In genomic region chr13:34132299-34132698, GRCm38 (mm10) we compare ENCODE assay signal across 9 mouse cellular contexts. TPM values are rescaled to one million over a fixed set of nuclear protein-coding genes. Genes with fewer than 3 reads are reported as not detected.
A peak's percentile ranks its signal among the peaks of the same experiment; 100 is the strongest.
DNase-seq lines count a peak whose midpoint lies in the region; ATAC-seq and TF ChIP-seq lines count a peak whose summit lies in the region.
"Had no signal": no experiment of that assay in that cellular context is flagged by ENCODE, and none has a peak within 500 bp of the region (broad histone marks: within the 10 kb centered on the region; RNA-seq: fewer than 3 reads in every experiment).

No protein-coding gene starts in this region.

- no peak overlapping the region; the same call in 1 of the 2 replicates for H3K9ac ChIP-seq in kidney, postnatal 0 days (ENCODE audit: low read depth, low read length)
- H3K9ac ChIP-seq in hindbrain, postnatal 0 days (replicated peaks; ENCODE audit: low read length): peak overlapping the region; percentile 80

- no peaks in the 10 kb centered on the region; the same call in 1 of the 2 replicates for H3K27me3 ChIP-seq in kidney, postnatal 0 days (ENCODE audit: insufficient read depth, low read length)
- no peaks in the 10 kb centered on the region for H3K27me3 ChIP-seq in hindbrain, postnatal 0 days (ENCODE audit: insufficient read depth, low read length)
- H3K27me3 ChIP-seq: Patski had no signal

- 0 out of 2 replicates have a peak, but pooled peaks cover 23% of the 10 kb centered on the region for H3K4me1 ChIP-seq in kidney, postnatal 0 days (replicated peaks; ENCODE audit: insufficient read depth, low read length)
- peaks cover 24% of the 10 kb centered on the region for H3K4me1 ChIP-seq in hindbrain, postnatal 0 days (ENCODE audit: insufficient read depth, low read length)

- 7% methylated on average over 15 of the region's 15 CpGs for WGBS in kidney, postnatal 0 days
- WGBS in hindbrain, postnatal 0 days: 2% methylated on average over 15 of the region's 15 CpGs

- H3K27ac ChIP-seq in kidney, postnatal 0 days: peak overlapping the region; percentile 58; the same call in 1 of the 2 replicates
- peak overlapping the region; percentile 99 for H3K27ac ChIP-seq in hindbrain, postnatal 0 days

- peak overlapping the region; percentile 93 for H3K4me2 ChIP-seq in kidney, postnatal 0 days (ENCODE audit: low read length)
- peak overlapping the region; percentile 94 for H3K4me2 ChIP-seq in hindbrain, postnatal 0 days (ENCODE audit: low read depth, low read length)

- no peak for DNase-seq in kidney, postnatal 0 days (ENCODE audit: low spot score)
- DNase-seq in kidney, adult 8-10 months: no peak
- peak; percentile 68 for DNase-seq in embryo, embryonic 10.5 days (ENCODE audit: low spot score)
- peak; percentile 54 for DNase-seq in hindbrain, postnatal 0 days (ENCODE audit: low spot score)
- DNase-seq in neural tube, embryonic 10.5 days (ENCODE audit: extremely low spot score, low spot score): peak; percentile 60
- DNase-seq in left cerebral cortex, postnatal 25 days (ENCODE audit: low spot score in 2 of 2): no peak
- no peak for DNase-seq in cerebellum, postnatal 36 days
- no peak for DNase-seq in left cerebral cortex, postnatal 36 days (ENCODE audit: low spot score in 2 of 2)

- intact Hi-C loops in left cerebral cortex, postnatal 25 days (cut with DNase I): loop anchor here (1.0 kb wide), 1 partner anchor 36 kb away; no protein-coding TSS in a partner anchor
- intact Hi-C loops in left cerebral cortex, postnatal 36 days (cut with DNase I): no loop called here

- no peak for TF ChIP-seq CTCF in kidney, postnatal 0 days (IDR thresholded peaks at IDR 0.05; ENCODE audit: low read depth)
- TF ChIP-seq CTCF in hindbrain, postnatal 0 days (IDR thresholded peaks at IDR 0.05; ENCODE audit: low read depth): no peak

- H3K36me3 ChIP-seq in kidney, postnatal 0 days (ENCODE audit: insufficient read depth, low read length): no peaks in the 10 kb centered on the region
- no peaks in the 10 kb centered on the region for H3K36me3 ChIP-seq in hindbrain, postnatal 0 days (ENCODE audit: insufficient read depth, low read length)

- no peaks in the 10 kb centered on the region for H3K9me3 ChIP-seq in kidney, postnatal 0 days (replicated peaks; ENCODE audit: low read length)
- H3K9me3 ChIP-seq in hindbrain, postnatal 0 days (ENCODE audit: low read length): no peaks in the 10 kb centered on the region

- no peak for ATAC-seq in kidney, postnatal 0 days (replicated peaks; ENCODE audit: low FRiP score, low read depth)
- no peak for ATAC-seq in hindbrain, postnatal 0 days
- ATAC-seq: Patski had no signal

- H3K4me3 ChIP-seq in kidney, postnatal 0 days (replicated peaks; ENCODE audit: low read depth, low read length): peak overlapping the region; percentile 11; the same call in 1 of the 2 replicates
- peak overlapping the region; percentile 70 for H3K4me3 ChIP-seq in hindbrain, postnatal 0 days (ENCODE audit: low read length)

RNA-seq across cellular contexts. Expression of gene Tubb2b, which starts 2.0 kb away (rescaled TPM):
- polyA plus RNA-seq in kidney, postnatal 0 days (2015; fragmentation: Nextera tagmentation; extraction: Ambion mirVana): 24.8 and 28.0 TPM in 2 replicates
- 4,422 and 4,857 TPM in 2 replicates for total RNA-seq in hindbrain, postnatal 0 days (2014; rRNA removed)
- 709 and 787 TPM in 2 replicates for polyA plus RNA-seq in hindbrain, postnatal 0 days (2015; fragmentation: Nextera tagmentation; extraction: Ambion mirVana)
- total RNA-seq in left cerebral cortex, postnatal 25 days (2021): 100 to 1,000 TPM; 207 to 213 TPM
- total RNA-seq in left cerebral cortex, postnatal 36 days (2021): 100 to 1,000 TPM; 174 to 183 TPM

RNA-seq across cellular contexts. Expression of gene Psmg4, which starts 30.5 kb away (rescaled TPM):
- polyA plus RNA-seq in kidney, postnatal 0 days (2015; fragmentation: Nextera tagmentation; extraction: Ambion mirVana): 110 and 117 TPM in 2 replicates
- 41.6 and 75.9 TPM in 2 replicates for total RNA-seq in hindbrain, postnatal 0 days (2014; rRNA removed)
- polyA plus RNA-seq in hindbrain, postnatal 0 days (2015; fragmentation: Nextera tagmentation; extraction: Ambion mirVana): 88.5 and 92.0 TPM in 2 replicates
- total RNA-seq in left cerebral cortex, postnatal 25 days (2021): 10 to 100 TPM; 18.7 to 21.7 TPM
- 10 to 100 TPM; 19.4 to 20.5 TPM for total RNA-seq in left cerebral cortex, postnatal 36 days (2021)

RNA-seq across cellular contexts. Expression of gene Tubb2a, which starts 54.5 kb away (rescaled TPM):
- polyA plus RNA-seq in kidney, postnatal 0 days (2015; fragmentation: Nextera tagmentation; extraction: Ambion mirVana): 169 and 170 TPM in 2 replicates
- total RNA-seq in hindbrain, postnatal 0 days (2014; rRNA removed): 6,578 and 6,630 TPM in 2 replicates
- 3,263 and 3,562 TPM in 2 replicates for polyA plus RNA-seq in hindbrain, postnatal 0 days (2015; fragmentation: Nextera tagmentation; extraction: Ambion mirVana)
- total RNA-seq in left cerebral cortex, postnatal 25 days (2021): 1,000 to 10,000 TPM; 1,056 to 1,125 TPM
- total RNA-seq in left cerebral cortex, postnatal 36 days (2021): 100 to 1,000 TPM; 839 to 952 TPM

Comparison
In these comparisons a context has a peak if more than half of its experiments do, and no peak if none do; other contexts are left out.
1. DNase-seq: peak in embryo, embryonic 10.5 days (single experiment), hindbrain, postnatal 0 days (single experiment) and neural tube, embryonic 10.5 days (single experiment); none in kidney, postnatal 0 days (single experiment), kidney, adult 8-10 months (0 of 2), left cerebral cortex, postnatal 25 days (0 of 2), cerebellum, postnatal 36 days (0 of 2) and left cerebral cortex, postnatal 36 days (0 of 2).
2. RNA of gene Tubb2b, which starts 2.0 kb away (total RNA-seq): 4,422 to 4,857 TPM in hindbrain, postnatal 0 days; 207 to 213 TPM in left cerebral cortex, postnatal 25 days and 174 to 183 TPM in left cerebral cortex, postnatal 36 days; every median in the first group is over 10 times any median in the second.